Mouse (Mus musculus) forebrain, embryonic 15.5 days (tissue): ENCODE data around the gene Emsy. TPM values are rescaled to one million over a fixed set of nuclear protein-coding genes. Genes with fewer than 3 reads are reported as not detected.

Experiments
- polyA plus RNA-seq: library from polyadenylated mRNA; unstranded; fragments of >200 nt; fragmentation: Nextera tagmentation; extraction: Ambion mirVana; gene quantifications from 2 replicates; pipeline ENCODE4 v1.2.1, GENCODE M21; 2015

Gene Emsy
- polyA plus RNA-seq, 1 experiment from 2014 or later: 35.3 TPM

Other genes with a start within 250 kb of the Emsy start
- gene Gucy2d, start 216.4 kb downstream of the Emsy start, polyA plus RNA-seq: not detected in 2 replicates
- 2.3 and 2.4 TPM in 2 replicates for gene Lrrc32, start 167.5 kb downstream of the Emsy start, polyA plus RNA-seq
- 49.0 and 54.9 TPM in 2 replicates for gene Thap12, start 46.3 kb upstream of the Emsy start, polyA plus RNA-seq
- 0.43 and 0.53 TPM in 2 replicates for gene Wnt11, start 178.3 kb upstream of the Emsy start, polyA plus RNA-seq